Mouse (Mus musculus) cerebellum, adult 11 months (tissue): ENCODE measurements at regions not wholly inside any gene's neighbourhood (a gene's known extent, or its start where the extent isn't known, plus 50 kb on each side); places are given as distances from the start of the nearest gene placed in this dataset.
"Not testable (repeated sequence)": the region's sequence is repeated elsewhere in the genome, so short reads cannot be mapped to it uniquely, and the experiment has no call there.

Experiments used
- DNase-seq: peaks from one replicate; pipeline ENCODE4 v3.0.0; 2022

GRCm38 (mm10) chr2:166516261-166516660 lies 197.4 kb downstream of the Prex1 start:
- DNase-seq = no peak

GRCm38 (mm10) chr2:166514664-166515063 lies 199.0 kb downstream of the Prex1 start:
- no peak for DNase-seq

DNA sequence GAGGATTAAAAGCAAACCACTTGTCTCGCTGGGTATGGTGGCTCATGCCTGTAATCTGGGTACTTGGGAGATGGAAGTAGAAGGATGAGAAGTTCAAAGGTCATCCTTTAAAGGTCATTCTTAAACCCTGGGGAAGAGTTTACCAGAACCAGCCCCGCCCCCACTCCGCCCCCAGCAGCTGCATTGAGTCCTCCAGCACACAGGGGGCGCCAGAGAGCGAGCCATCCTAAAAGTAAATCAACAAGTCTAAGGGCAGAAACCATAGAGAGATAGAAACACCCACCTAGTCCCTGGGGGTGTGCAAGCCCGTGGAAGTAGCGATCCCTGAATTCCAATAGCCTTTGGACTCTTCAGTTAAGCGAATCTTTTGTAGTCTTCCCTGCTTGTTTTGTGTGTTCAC lies 201.1 kb downstream of the Prex1 start:
- no peak for DNase-seq

DNA sequence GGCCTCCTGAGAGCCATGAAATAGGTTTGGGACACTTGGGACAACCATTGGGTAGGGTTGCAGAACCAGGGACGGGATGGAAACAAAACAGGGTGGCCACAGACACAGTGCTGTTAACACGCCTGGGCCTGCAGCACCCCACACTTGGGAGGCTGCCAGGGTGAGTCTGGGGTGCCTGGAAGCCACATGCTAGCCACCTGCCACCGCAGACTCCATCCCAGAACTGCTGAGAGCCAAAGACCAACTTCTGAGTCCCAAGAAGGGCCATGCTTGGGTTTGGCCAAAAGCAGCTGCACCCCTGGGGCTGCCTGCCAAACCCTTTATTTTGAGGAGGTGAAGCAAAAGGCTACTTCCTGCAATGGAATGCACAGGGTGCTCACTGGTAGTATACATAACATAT lies 202.2 kb downstream of the Prex1 start:
- DNase-seq = not testable (repeated sequence)

- no peak for DNase-seq
Measured at GRCm38 (mm10) chr2:166510776-166511175, 202.9 kb downstream of the Prex1 start.

GRCm38 (mm10) chr2:166509591-166509990 lies 204.0 kb downstream of the Prex1 start:
- no peak for DNase-seq

DNA sequence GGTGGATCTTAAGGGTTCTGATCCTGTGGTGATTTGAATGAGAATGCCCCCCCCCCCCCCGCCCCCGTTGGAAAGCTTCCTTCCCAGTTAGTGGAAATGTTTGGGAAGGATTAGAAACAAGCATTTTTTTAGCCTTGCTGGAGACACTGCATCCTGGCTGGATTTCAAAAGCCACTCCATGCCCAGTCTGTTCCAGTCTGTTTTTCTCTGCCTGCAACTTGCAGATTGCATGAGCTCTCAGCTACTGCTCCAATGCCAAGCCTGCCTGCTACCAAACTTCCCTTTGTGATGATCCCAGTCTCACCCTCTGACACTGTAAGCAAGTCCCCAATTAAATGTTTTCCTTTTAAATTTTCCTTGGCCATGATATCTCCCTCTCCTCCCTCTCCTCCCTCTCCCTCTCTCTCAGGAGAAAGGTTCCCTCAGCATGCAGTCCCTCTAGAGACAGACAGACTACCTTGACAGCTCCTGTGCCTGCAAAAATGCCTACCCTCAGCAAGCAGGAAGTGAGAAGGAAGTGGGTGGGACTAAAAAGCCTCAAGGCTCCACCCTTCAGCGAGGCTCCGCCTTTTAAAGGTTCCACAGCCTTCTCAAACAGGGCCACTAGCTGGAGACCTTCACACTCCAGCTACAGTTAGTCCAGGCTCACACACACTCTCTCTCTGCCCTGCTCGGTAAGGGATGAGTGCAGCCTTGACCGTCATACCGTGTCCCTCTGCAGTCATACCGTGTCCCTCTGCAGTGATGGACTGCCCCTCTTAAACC lies 204.8 kb downstream of the Prex1 start:
- DNase-seq = no peak

GRCm38 (mm10) chr2:166505309-166505708 lies 208.3 kb downstream of the Prex1 start:
- DNase-seq = no peak

GRCm38 (mm10) chr2:166503666-166504065 lies 210.0 kb downstream of the Prex1 start:
- DNase-seq = no peak

- DNase-seq = no peak
Measured at GRCm38 (mm10) chr2:166492895-166493294, 220.7 kb downstream of the Prex1 start.

DNA sequence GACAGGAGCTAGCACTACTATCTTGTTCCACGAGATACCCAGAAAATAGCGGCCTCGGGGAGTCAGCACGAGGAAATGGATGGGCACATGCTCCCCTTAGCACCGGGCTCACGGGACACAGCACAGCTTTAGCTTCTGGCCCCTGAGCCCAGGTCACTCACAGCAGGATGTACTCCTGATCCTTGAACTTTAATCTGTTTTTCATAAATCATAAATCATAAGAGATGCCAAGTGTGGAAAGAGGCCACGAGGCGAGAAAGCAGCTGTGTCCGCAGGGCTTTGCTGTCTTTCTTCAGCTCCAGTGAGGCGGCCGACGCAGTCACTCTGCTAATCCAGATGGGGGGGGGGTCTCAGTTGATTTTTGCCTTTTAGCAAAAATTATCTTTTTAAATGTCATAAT lies 221.2 kb downstream of the Prex1 start:
- no peak for DNase-seq

- no peak for DNase-seq
Measured at GRCm38 (mm10) chr2:166491861-166492260, 221.8 kb downstream of the Prex1 start.

DNA sequence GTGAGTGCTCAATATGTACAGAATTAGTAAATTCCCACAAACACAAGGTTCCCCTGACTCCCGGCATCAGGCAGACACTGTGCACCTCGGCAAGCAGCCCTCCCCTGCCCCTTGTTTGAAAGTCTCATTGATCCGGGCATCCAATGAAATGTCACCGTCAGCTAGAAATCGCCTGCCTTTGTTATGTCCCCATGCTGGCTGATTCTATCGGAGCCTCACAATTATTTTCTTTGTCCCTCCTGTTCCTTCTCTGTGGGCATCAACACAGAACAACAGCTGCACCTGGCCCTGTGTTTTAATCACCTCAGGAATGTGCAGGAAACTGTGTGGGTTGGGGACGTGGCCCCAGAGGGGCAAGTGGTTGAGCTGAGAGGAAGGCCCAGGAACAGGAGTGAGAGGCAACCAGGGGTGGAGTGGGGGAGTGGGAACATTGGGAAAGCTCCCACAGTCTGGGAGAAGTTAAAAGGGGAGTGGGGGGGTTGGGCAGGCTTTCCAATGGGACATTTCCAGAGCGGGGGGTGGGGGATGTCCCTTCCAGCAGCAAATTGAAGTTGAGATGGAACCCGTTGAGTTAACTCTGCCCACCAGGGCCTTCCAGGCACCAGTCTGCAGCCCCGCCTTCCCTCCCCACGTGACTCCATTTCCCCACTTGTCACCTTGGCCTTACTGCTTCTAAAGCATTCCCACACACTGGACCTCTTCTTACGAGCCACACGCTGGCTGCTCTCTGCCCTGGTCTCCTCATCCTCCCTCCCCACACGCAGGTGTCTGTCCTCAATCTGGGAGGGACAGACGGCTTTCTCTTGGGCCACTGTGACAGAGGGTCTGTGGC lies 224.4 kb downstream of the Prex1 start:
- DNase-seq = no peak

- DNase-seq = no peak
Measured at GRCm38 (mm10) chr2:166487688-166488087, 225.9 kb downstream of the Prex1 start.

DNA sequence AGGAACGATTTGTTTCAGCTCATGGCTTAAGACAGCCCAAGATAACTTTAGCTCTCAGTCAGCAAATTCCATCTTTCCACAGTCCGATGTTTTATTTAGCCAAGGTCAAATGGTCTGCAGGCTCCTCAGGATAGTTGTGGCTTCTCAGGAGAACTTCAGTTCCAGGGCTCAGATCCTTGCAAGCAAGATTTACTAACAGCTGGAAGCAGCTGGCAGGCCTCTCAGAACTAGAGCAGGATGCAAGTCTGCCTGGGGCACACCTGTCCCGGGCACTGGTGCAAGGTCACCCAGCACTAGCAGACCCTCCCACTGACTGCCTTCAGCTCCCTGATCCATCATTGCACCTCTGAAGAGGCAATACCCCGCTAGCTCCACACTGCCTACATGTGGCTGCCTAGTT lies 227.8 kb downstream of the Prex1 start:
- DNase-seq = no peak

DNA sequence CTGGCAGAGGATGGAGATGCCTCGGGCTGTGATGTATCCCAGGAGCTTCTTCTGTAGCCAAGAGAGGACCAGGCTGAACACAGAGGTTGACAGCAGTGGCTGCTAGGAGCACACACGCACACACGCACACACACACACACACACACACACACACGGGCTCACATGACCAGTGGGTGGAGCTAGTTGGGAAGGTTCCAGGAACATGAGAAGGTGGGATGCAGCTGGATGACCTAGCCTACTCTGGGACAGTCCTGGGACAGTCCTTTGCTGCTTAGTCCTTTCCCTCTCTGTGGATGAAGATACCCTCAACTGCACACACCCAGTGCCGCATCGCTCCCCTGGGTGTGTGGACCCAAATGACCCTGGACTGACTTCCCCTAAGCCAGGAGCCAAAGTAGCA lies 228.3 kb downstream of the Prex1 start:
- DNase-seq = no peak

GRCm38 (mm10) chr2:166483617-166484319 lies 229.9 kb downstream of the Prex1 start:
- no peak for DNase-seq

DNA sequence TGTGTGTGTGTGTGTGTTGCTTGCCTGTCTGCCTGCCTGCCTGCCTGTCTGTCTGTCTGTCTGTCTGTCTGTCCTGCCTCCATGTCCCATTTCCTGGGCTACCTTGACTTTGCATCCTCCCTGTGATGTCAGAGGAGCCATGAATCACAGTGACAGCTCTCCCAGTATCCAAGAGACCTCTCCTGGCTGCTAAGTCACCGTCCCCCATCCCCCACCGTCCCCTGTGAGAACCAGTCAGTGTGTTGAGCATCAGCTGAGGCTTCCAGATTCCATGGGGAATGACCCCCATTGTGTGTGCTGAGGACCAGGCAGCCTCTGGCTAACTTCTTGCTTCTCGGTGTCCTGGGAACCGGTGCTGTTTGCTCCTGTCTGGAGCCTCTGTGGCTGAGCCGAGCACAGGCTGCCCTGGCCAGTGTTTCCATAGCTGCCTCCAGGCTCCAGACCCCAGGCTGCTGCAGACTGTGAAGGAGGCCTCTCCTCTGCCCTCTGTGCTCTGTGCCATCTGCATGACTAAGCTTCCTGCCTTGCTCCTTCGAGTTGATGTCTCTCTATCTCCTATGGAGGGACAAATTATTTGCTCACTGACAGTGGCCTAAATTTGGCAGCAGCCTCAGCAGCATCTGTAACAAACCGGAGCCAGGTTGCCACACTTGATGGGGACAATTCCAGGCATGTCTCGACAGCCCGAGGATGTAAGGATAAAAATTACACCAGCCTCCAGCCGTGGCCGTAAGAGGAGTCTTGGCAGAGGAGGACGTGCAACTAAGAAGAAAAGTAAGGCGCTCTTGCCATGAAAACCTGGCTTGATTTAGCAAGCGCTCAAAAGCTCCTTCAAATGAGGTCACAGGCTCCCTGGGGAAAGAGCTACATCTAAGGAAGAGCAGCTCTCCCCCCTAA lies 230.7 kb downstream of the Prex1 start:
- no peak for DNase-seq

DNA sequence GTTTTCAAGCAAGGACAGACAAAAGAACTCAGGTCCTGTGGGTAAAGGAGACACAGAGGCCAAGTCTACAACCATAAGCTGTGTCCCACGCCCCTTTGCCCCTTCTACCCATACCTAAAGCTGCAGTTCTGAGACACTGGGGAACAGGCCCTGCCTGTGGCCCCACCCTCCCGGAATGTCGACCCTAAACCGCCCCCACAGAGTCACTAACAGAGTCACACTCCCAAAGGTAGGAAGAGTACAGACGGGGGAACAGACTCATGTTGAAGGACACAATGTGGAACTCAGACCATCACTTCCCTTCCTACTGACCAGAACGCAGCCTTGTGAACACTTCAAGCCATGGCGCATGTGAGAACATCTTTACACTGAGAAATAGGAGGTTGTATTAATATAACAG lies 231.9 kb downstream of the Prex1 start:
- DNase-seq = no peak

DNA sequence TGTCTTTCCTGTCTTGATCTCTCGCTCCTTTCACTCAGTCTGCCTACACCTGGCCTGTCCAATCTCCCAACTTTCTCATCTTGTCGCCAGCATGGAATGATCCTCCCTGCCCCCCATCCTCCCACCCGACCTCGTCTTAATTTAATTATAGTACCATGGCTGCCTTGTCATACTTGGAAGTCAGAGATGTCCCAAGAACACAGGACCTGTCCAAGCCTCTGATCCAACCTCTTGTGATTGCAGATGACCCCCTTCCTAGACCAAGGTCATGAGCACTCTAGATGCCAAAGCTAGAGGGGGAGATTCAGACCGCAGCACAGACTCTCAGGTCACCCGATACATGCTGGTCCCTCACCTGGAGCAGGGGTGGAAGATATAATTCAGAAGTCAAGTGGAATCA lies 232.3 kb downstream of the Prex1 start:
- no peak for DNase-seq

DNA sequence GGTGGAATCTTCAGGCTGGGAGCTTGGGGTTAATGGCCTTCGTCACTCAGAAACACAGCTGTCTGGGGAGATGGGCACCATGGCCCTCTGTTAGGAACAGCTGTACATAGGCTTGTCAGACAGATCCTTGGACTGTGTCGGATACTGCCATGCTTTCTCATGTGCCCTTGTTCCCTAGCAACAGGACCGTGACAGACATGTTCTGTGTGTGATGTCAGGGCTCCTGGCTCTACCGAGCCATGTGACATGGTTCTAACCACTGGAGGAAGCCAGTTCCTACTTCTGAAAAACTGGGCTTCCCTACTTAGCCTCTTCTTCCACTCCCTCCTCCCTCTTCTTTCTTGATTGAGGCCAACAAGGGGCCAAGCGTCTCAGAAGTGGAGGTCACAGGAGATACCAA lies 232.7 kb downstream of the Prex1 start:
- DNase-seq = no peak

GRCm38 (mm10) chr2:166476953-166477352 lies 236.7 kb downstream of the Prex1 start:
- DNase-seq = no peak

DNA sequence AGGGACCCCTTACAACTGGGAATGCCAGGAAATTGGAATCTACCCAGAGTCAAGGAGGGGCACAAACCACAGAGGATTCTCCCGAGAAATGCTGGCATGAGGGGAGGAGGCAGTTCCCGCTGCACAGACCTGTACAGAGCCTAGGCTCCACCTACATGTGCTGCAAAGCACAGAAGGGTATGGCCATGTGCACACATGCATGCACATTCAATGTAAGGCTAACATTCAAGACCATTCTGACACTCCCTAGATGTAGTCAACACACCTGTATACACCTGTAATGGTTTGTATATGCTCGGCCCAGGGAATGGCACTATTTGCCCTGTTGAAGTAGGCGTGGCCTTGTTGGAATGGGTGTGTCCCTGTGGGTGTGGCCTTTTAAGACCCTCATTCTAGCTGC lies 238.0 kb downstream of the Prex1 start:
- no peak for DNase-seq
